Mouse (Mus musculus): Measurements from ENCODE around the gene Iffo2. TPM values are rescaled to one million over a fixed set of nuclear protein-coding genes. Genes with fewer than 3 reads are reported as not detected.

Gene Iffo2
- total and polyA plus RNA-seq, 3 experiments, result 0.38 to 3.0 (median 0.60) TPM

- no peak for DNase-seq (ENCODE audit: extremely low read depth)
- Histone ChIP-seq H3K4me2 (ENCODE audit: insufficient read depth, low read depth, poor library complexity, severe bottlenecking) (no peak overlapping the region), H3K36me3 (replicated peaks in 1 of 2; ENCODE audit: control insufficient read depth in 1 of 2, insufficient read depth in 1 of 2, low read length in 1 of 2) (no peaks in the 10 kb centered on the region), H3K4me1 (ENCODE audit: control insufficient read depth in 1 of 2, insufficient read depth in 2 of 2) (no peaks in the 10 kb centered on the region), H3K9ac (ENCODE audit: insufficient read depth, low read depth) (no peak overlapping the region), H3K27me3 (replicated peaks) (peaks cover 22% of the 10 kb centered on the region), H3K79me2 (replicated peaks; ENCODE audit: control insufficient read depth, extremely low read depth, insufficient read depth, poor library complexity, severe bottlenecking) (no peaks in the 10 kb centered on the region), H3K4me3 (replicated peaks in 1 of 3; ENCODE audit: low read depth in 2 of 3, low read length in 2 of 3, poor library complexity in 1 of 3) (no peak overlapping the region), H3K27ac (ENCODE audit: insufficient read depth, low read depth) (no peak overlapping the region), H3K9me3 (replicated peaks; ENCODE audit: low read length) (peaks cover 9% of the 10 kb centered on the region)
- TF ChIP-seq USF1 (IDR thresholded peaks at IDR 0.05; ENCODE audit: low read depth, low read length) (no peak), USF2 (conservative IDR thresholded peaks at IDR 0.05; ENCODE audit: low read depth, low read length) (no peak), MYC (IDR thresholded peaks at IDR 0.05; ENCODE audit: low read depth, low read length) (no peak), ELF1 (IDR thresholded peaks at IDR 0.05; ENCODE audit: low read depth, low read length) (no peak), SMC3 (IDR thresholded peaks at IDR 0.05; ENCODE audit: low read depth, low read length) (no peak), RAD21 (IDR thresholded peaks at IDR 0.05; ENCODE audit: low read depth, low read length) (no peak), SIN3A (IDR thresholded peaks at IDR 0.05; ENCODE audit: low read length) (no peak), KAT2A (IDR thresholded peaks at IDR 0.05; ENCODE audit: insufficient replicate concordance, low read length) (no peak), MXI1 (IDR thresholded peaks at IDR 0.05; ENCODE audit: low read depth, low read length) (no peak), HCFC1 (IDR thresholded peaks at IDR 0.05; ENCODE audit: low read depth, low read length) (no peak), ZMIZ1 (IDR thresholded peaks at IDR 0.05; ENCODE audit: low read depth, low read length) (no peak), JUND (conservative IDR thresholded peaks at IDR 0.05; ENCODE audit: low read depth, low read length) (no peak), POLR2AphosphoS2 (IDR thresholded peaks at IDR 0.05; ENCODE audit: low read depth, low read length) (no peak)
- in situ Hi-C loops (cut with MboI; ENCODE audit: low pct_ligation_motif_present, low pct_unique_long_range_greater_than_20kb, low sequenced_read_pairs), result no loop called here
- dilution Hi-C loops (cut with MboI; ENCODE audit: extremely low pct_ligation_motif_present, extremely low pct_unique_long_range_greater_than_20kb, low sequenced_read_pairs), result no loop called here
Observed at GRCm38 (mm10) chr4:139608975-139609374, 78.6 kb downstream of the Iffo2 start.

- peaks cover 18% of the 10 kb centered on the region for H3K9me3 ChIP-seq (replicated peaks; ENCODE audit: low read length)
- in situ Hi-C loops (cut with MboI; ENCODE audit: low pct_ligation_motif_present, low pct_unique_long_range_greater_than_20kb, low sequenced_read_pairs) (loop anchor here (5.0 kb wide), 1 partner anchor 34 kb away; no protein-coding TSS in a partner anchor), dilution Hi-C loops (cut with MboI; ENCODE audit: extremely low pct_ligation_motif_present, extremely low pct_unique_long_range_greater_than_20kb, low sequenced_read_pairs) (no loop called here)
- TF ChIP-seq POLR2AphosphoS2 (IDR thresholded peaks at IDR 0.05; ENCODE audit: low read depth, low read length) (no peak), JUND (conservative IDR thresholded peaks at IDR 0.05; ENCODE audit: low read depth, low read length) (no peak), PAX5 (IDR thresholded peaks at IDR 0.05; ENCODE audit: low read length) (no peak), ZKSCAN1 (IDR thresholded peaks at IDR 0.05; ENCODE audit: borderline replicate concordance, low read depth, low read length) (no peak), ZMIZ1 (IDR thresholded peaks at IDR 0.05; ENCODE audit: low read depth, low read length) (no peak), RAD21 (IDR thresholded peaks at IDR 0.05; ENCODE audit: low read depth, low read length) (no peak), POLR2A (IDR thresholded peaks at IDR 0.05; ENCODE audit: low read depth, low read length) (no peak), JUN (IDR thresholded peaks at IDR 0.05; ENCODE audit: insufficient read depth, low read depth, low read length) (no peak), SIN3A (IDR thresholded peaks at IDR 0.05; ENCODE audit: low read length) (no peak)
- no peaks in the 10 kb centered on the region for H3K79me2 ChIP-seq (replicated peaks; ENCODE audit: control insufficient read depth, extremely low read depth, insufficient read depth, poor library complexity, severe bottlenecking)
- H3K4me1 ChIP-seq (ENCODE audit: control insufficient read depth in 1 of 2, insufficient read depth in 2 of 2), result peaks cover 0 to under 1% of the 10 kb centered on the region in 2 experiments; a peak in 1 of 4 replicates
- H3K9ac ChIP-seq (ENCODE audit: insufficient read depth, low read depth), result no peak overlapping the region
- peaks cover 9% of the 10 kb centered on the region for H3K27me3 ChIP-seq (replicated peaks)
- no peak overlapping the region for H3K4me2 ChIP-seq (ENCODE audit: insufficient read depth, low read depth, poor library complexity, severe bottlenecking)
- H3K27ac ChIP-seq (ENCODE audit: insufficient read depth, low read depth), result no peak overlapping the region
- H3K4me3 ChIP-seq (replicated peaks in 1 of 3; ENCODE audit: low read depth in 2 of 3, low read length in 2 of 3, poor library complexity in 1 of 3), result no peak overlapping the region
- no peak for DNase-seq (ENCODE audit: extremely low read depth)
- H3K36me3 ChIP-seq (replicated peaks in 1 of 2; ENCODE audit: control insufficient read depth in 1 of 2, insufficient read depth in 1 of 2, low read length in 1 of 2), result no peaks in the 10 kb centered on the region
Observed at GRCm38 (mm10) chr4:139610954-139611353, 80.6 kb downstream of the Iffo2 start.
